Mouse (Mus musculus): ENCODE results near the gene 4933415A04Rik. TPM values are rescaled to one million over a fixed set of nuclear protein-coding genes. Genes with fewer than 3 reads are reported as not detected.

Gene 4933415A04Rik
- polyA plus RNA-seq, 1 experiment = not detected

Other genes with a start within 250 kb of the 4933415A04Rik start
- gene Pttg1, start 160.8 kb upstream of the 4933415A04Rik start, polyA plus RNA-seq (2012; fragmentation: generic; extraction: Trizol) = 105 TPM
- 22.0 TPM for gene Slu7, start 153.3 kb upstream of the 4933415A04Rik start, polyA plus RNA-seq (2012; fragmentation: generic; extraction: Trizol)
- not detected for gene C1qtnf2, start 112.8 kb upstream of the 4933415A04Rik start, polyA plus RNA-seq (2012; fragmentation: generic; extraction: Trizol)
- 0.14 TPM for gene Ccnjl, start 58.3 kb upstream of the 4933415A04Rik start, polyA plus RNA-seq (2012; fragmentation: generic; extraction: Trizol)
- gene Fabp6, start 14.5 kb downstream of the 4933415A04Rik start, polyA plus RNA-seq (2012; fragmentation: generic; extraction: Trizol) = not detected
- 4.9 TPM for gene Pwwp2a, start 95.0 kb downstream of the 4933415A04Rik start, polyA plus RNA-seq (2012; fragmentation: generic; extraction: Trizol)
- 39.0 TPM for gene Ttc1, start 161.0 kb downstream of the 4933415A04Rik start, polyA plus RNA-seq (2012; fragmentation: generic; extraction: Trizol)